Mouse (Mus musculus): ENCODE measurements around the gene Efcc1.

DNA sequence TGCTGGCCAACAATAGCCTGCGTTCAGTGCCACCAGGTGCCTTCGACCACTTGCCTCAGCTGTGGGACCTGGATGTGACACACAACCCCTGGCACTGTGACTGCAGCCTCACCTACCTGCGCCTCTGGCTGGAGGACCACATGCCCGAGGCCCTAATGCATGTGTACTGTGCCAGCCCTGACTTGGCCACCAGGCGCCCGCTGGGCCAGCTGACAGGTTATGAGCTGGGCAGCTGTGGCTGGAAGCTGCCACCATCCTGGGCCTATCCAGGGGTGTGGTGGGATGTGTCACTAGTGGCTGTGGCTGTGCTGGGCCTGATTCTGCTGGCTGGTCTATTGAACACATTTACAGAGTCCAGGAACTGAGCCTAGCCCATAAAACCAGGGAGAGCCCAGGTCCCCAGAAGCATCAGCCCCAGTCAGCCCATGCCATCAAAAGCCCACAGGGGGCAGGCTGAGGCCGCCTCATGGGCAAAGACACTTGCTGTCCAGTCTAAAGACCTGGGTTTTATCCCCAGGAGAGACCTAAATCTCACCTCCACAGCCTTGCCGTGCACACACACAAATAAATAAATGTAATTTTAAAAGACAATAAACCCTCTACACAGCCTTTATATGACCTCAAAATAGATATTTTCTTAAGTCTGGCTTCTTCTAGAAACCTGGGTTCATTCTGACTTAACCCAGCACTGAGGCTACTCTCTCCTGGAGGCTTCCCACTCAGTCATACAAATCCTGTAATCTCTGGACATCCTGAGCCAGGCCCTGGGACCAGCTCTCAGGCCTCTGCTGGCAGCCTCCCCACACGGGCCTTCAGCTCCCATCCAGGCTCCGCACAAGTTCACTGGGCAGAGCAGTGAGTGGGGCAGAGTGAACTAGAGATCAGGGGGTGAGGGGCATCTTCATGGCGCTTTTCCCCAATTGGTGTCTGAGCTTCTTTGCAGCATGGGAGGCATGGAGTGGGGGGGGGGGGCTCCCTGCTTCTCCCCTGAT lies 48.8 kb downstream of the Efcc1 start:
- no peak for TF ChIP-seq GATA1 (IDR thresholded peaks at IDR 0.05; ENCODE audit: borderline replicate concordance, low read length)
- TF ChIP-seq FLI1 (IDR thresholded peaks at IDR 0.05; ENCODE audit: low read length) = no peak
